Mouse (Mus musculus): ENCODE data around the gene Ppp3ca.

DNA sequence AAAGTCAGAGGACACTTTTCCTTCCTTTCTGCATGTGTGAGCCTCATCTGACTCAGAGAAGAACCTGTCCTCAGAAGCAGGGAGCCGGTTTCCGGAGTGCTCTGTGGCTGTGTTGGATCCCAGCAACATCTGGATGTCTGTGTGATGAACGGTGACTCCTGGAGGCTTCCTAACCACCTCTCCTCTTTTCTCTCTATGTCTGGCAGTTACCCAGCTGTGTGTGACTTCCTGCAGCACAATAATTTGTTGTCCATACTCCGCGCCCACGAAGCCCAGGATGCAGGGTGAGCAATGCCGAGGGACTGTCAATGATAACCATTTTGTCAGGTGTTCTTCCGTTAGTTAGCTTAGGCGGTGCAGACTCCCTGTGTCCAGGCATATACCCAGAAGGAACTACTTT is 217.8 kb downstream of the Ppp3ca start:
- TF ChIP-seq ZC3H11A (IDR thresholded peaks at IDR 0.05; ENCODE audit: low read depth, low read length) (no peak), POLR2A (IDR thresholded peaks at IDR 0.05; ENCODE audit: control insufficient read depth in 1 of 2, insufficient read depth in 1 of 2, low read depth in 1 of 2, low read length in 2 of 2, poor library complexity in 1 of 2) (no peak), USF2 (IDR thresholded peaks at IDR 0.05; ENCODE audit: borderline replicate concordance in 1 of 2, insufficient read depth in 1 of 2, low read depth in 1 of 2, low read length in 2 of 2) (no peak), NRF1 (IDR thresholded peaks at IDR 0.05; ENCODE audit: insufficient read depth, low read depth, low read length, poor library complexity, severe bottlenecking) (no peak), POLR2AphosphoS5 (IDR thresholded peaks at IDR 0.05; ENCODE audit: borderline replicate concordance, low read depth, low read length) (no peak), EP300 (IDR thresholded peaks at IDR 0.05; ENCODE audit: low read depth in 1 of 2, low read length in 2 of 2) (no peak), MAX (IDR thresholded peaks at IDR 0.05; ENCODE audit: low read length) (no peak), UBTF (IDR thresholded peaks at IDR 0.05; ENCODE audit: borderline replicate concordance, insufficient read depth, low read depth, low read length) (no peak), RCOR1 (IDR thresholded peaks at IDR 0.05; ENCODE audit: low read depth, low read length) (no peak), E2F4 (IDR thresholded peaks at IDR 0.05; ENCODE audit: borderline replicate concordance, low read depth, low read length) (no peak), CTCF (IDR thresholded peaks at IDR 0.05 in 2 of 3, conservative IDR thresholded peaks at IDR 0.05 in 1 of 3; ENCODE audit: control insufficient read depth in 1 of 3, insufficient read depth in 1 of 3, low read depth in 2 of 3, low read length in 3 of 3, poor library complexity in 1 of 3, severe bottlenecking in 1 of 3) (no peak)

Data from MEL (cell line).